Mouse (Mus musculus): ENCODE measurements at regions not wholly inside any gene's neighbourhood (a gene's known extent, or its start where the extent isn't known, plus 50 kb on each side); places are given as distances from the start of the nearest gene placed in this dataset.
"Not testable (repeated sequence)": the region's sequence is repeated elsewhere in the genome, so short reads cannot be mapped to it uniquely, and the experiment has no call there.

GRCm38 (mm10) chr15:43735697-43736096, 3601.5 kb downstream of the 9330182O14Rik start:
- DNase-seq (ENCODE audit: low spot score), result no peak
- Histone ChIP-seq H3K4me3 (ENCODE audit: low read depth, low read length) (no peak overlapping the region), H3K27ac (replicated peaks; ENCODE audit: low read depth, low read length) (no peak overlapping the region), H3K36me3 (ENCODE audit: control insufficient read depth, insufficient read depth, low read length) (no peaks in the 10 kb centered on the region), H3K27me3 (replicated peaks; ENCODE audit: control insufficient read depth, insufficient read depth, low read length) (no peaks in the 10 kb centered on the region), H3K9ac (ENCODE audit: low read depth, low read length) (no peak overlapping the region), H3K4me1 (ENCODE audit: control insufficient read depth, insufficient read depth, low read length) (no peaks in the 10 kb centered on the region), H3K9me3 (ENCODE audit: control insufficient read depth, low read length) (no peaks in the 10 kb centered on the region), H3K4me2 (ENCODE audit: low read depth, low read length) (no peak overlapping the region)
- ATAC-seq (ENCODE audit: low read depth), result no peak
- 81% methylated on average over 3 of the region's 3 CpGs for WGBS

GRCm38 (mm10) chr15:43758256-43758655, 3624.1 kb downstream of the 9330182O14Rik start:
- Histone ChIP-seq H3K4me2 (ENCODE audit: low read depth, low read length) (no peak overlapping the region), H3K27ac (replicated peaks; ENCODE audit: low read depth, low read length) (no peak overlapping the region), H3K4me1 (ENCODE audit: control insufficient read depth, insufficient read depth, low read length) (no peaks in the 10 kb centered on the region), H3K9me3 (ENCODE audit: control insufficient read depth, low read length) (no peaks in the 10 kb centered on the region), H3K36me3 (ENCODE audit: control insufficient read depth, insufficient read depth, low read length) (no peaks in the 10 kb centered on the region), H3K4me3 (ENCODE audit: low read depth, low read length) (no peak overlapping the region), H3K9ac (ENCODE audit: low read depth, low read length) (no peak overlapping the region), H3K27me3 (replicated peaks; ENCODE audit: control insufficient read depth, insufficient read depth, low read length) (no peaks in the 10 kb centered on the region)
- DNase-seq (ENCODE audit: low spot score) (peak; percentile 69), ATAC-seq (ENCODE audit: low read depth) (no peak)
- WGBS, result 14% methylated on average over 3 of the region's 3 CpGs

GRCm38 (mm10) chr15:43764606-43765005, 3630.4 kb downstream of the 9330182O14Rik start:
- Histone ChIP-seq H3K36me3 (ENCODE audit: control insufficient read depth, insufficient read depth, low read length) (no peaks in the 10 kb centered on the region), H3K27ac (replicated peaks; ENCODE audit: low read depth, low read length) (no peak overlapping the region), H3K27me3 (replicated peaks; ENCODE audit: control insufficient read depth, insufficient read depth, low read length) (no peaks in the 10 kb centered on the region), H3K4me2 (ENCODE audit: low read depth, low read length) (no peak overlapping the region), H3K4me1 (ENCODE audit: control insufficient read depth, insufficient read depth, low read length) (no peaks in the 10 kb centered on the region), H3K4me3 (ENCODE audit: low read depth, low read length) (no peak overlapping the region), H3K9me3 (ENCODE audit: control insufficient read depth, low read length) (no peaks in the 10 kb centered on the region), H3K9ac (ENCODE audit: low read depth, low read length) (no peak overlapping the region)
- DNase-seq (ENCODE audit: low spot score) (no peak), ATAC-seq (ENCODE audit: low read depth) (no peak)
- WGBS, result 67% methylated on average over 2 of the region's 2 CpGs

GRCm38 (mm10) chr15:43772718-43773117, 3638.6 kb downstream of the 9330182O14Rik start:
- Histone ChIP-seq H3K9me3 (ENCODE audit: control insufficient read depth, low read length) (no peaks in the 10 kb centered on the region), H3K27ac (replicated peaks; ENCODE audit: low read depth, low read length) (no peak overlapping the region), H3K27me3 (replicated peaks; ENCODE audit: control insufficient read depth, insufficient read depth, low read length) (no peaks in the 10 kb centered on the region), H3K36me3 (ENCODE audit: control insufficient read depth, insufficient read depth, low read length) (no peaks in the 10 kb centered on the region), H3K4me3 (ENCODE audit: low read depth, low read length) (no peak overlapping the region), H3K4me1 (ENCODE audit: control insufficient read depth, insufficient read depth, low read length) (no peaks in the 10 kb centered on the region), H3K4me2 (ENCODE audit: low read depth, low read length) (no peak overlapping the region), H3K9ac (ENCODE audit: low read depth, low read length) (no peak overlapping the region)
- peak; percentile 20 for DNase-seq (ENCODE audit: low spot score)
- 28% methylated on average over 3 of the region's 3 CpGs for WGBS
- ATAC-seq (ENCODE audit: low read depth), result no peak

- ATAC-seq (ENCODE audit: low read depth); H3K4me2 ChIP-seq (ENCODE audit: low read depth, low read length); H3K36me3 ChIP-seq (ENCODE audit: control insufficient read depth, insufficient read depth, low read length); H3K4me1 ChIP-seq (ENCODE audit: control insufficient read depth, insufficient read depth, low read length); DNase-seq (ENCODE audit: low spot score); H3K4me3 ChIP-seq (ENCODE audit: low read depth, low read length); H3K27ac ChIP-seq (replicated peaks; ENCODE audit: low read depth, low read length); H3K9ac ChIP-seq (ENCODE audit: low read depth, low read length); H3K9me3 ChIP-seq (ENCODE audit: control insufficient read depth, low read length); H3K27me3 ChIP-seq (replicated peaks; ENCODE audit: control insufficient read depth, insufficient read depth, low read length): not testable (repeated sequence)
- WGBS, result 74% methylated on average over 3 of the region's 3 CpGs
Measured at GRCm38 (mm10) chr15:43782126-43782632, 3648.0 kb downstream of the 9330182O14Rik start.

DNA sequence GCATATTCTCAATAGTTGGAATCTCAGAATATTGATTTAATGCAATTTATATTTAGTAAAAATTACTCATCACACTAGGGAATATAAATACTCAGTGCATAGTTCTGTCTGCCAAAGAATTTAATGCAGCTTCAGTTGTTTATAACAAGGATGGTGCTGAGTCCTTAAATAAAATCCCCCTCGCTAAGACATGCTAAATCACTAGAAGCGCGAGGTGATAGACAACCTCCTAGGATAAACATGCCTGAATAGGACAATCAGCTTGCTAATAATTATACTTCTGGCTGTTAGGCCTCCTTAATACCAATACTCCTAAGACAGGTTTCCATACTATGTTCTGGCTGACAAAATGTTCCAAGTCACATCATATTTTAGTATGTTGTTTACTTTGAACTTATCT, 3650.0 kb downstream of the 9330182O14Rik start:
- H3K4me2 ChIP-seq (ENCODE audit: low read depth, low read length), result no peak overlapping the region
- H3K4me1 ChIP-seq (ENCODE audit: control insufficient read depth, insufficient read depth, low read length), result no peaks in the 10 kb centered on the region
- H3K9ac ChIP-seq (ENCODE audit: low read depth, low read length), result no peak overlapping the region
- WGBS, result 71% methylated on average over 3 of the region's 3 CpGs
- H3K9me3 ChIP-seq (ENCODE audit: control insufficient read depth, low read length), result no peaks in the 10 kb centered on the region
- no peak overlapping the region for H3K27ac ChIP-seq (replicated peaks; ENCODE audit: low read depth, low read length)
- DNase-seq (ENCODE audit: low spot score), result no peak
- ATAC-seq (ENCODE audit: low read depth), result no peak
- H3K36me3 ChIP-seq (ENCODE audit: control insufficient read depth, insufficient read depth, low read length), result no peaks in the 10 kb centered on the region
- H3K4me3 ChIP-seq (ENCODE audit: low read depth, low read length), result no peak overlapping the region
- H3K27me3 ChIP-seq (replicated peaks; ENCODE audit: control insufficient read depth, insufficient read depth, low read length), result no peaks in the 10 kb centered on the region

DNA sequence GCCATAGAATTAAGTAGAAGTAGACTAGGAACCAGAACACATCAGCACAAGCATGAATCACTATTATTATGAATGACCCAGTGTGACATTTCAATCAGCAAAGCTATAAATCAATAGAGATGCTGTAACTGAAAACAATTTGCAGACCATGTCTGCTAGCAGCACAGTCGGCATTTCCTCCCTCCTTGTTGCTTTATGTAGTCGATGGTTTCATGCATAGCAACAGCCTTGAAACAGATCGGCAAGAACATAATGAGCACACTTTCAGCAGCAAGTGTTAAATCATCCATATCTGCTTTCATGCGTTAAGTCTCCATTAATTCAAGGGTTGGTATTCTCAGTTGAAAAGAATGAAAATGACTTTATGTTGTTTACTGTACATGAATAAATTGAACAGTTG, 3669.2 kb downstream of the 9330182O14Rik start:
- Histone ChIP-seq H3K27ac (replicated peaks; ENCODE audit: low read depth, low read length) (no peak overlapping the region), H3K27me3 (replicated peaks; ENCODE audit: control insufficient read depth, insufficient read depth, low read length) (no peaks in the 10 kb centered on the region), H3K9ac (ENCODE audit: low read depth, low read length) (no peak overlapping the region), H3K9me3 (ENCODE audit: control insufficient read depth, low read length) (no peaks in the 10 kb centered on the region), H3K36me3 (ENCODE audit: control insufficient read depth, insufficient read depth, low read length) (no peaks in the 10 kb centered on the region), H3K4me1 (ENCODE audit: control insufficient read depth, insufficient read depth, low read length) (no peaks in the 10 kb centered on the region), H3K4me3 (ENCODE audit: low read depth, low read length) (no peak overlapping the region), H3K4me2 (ENCODE audit: low read depth, low read length) (no peak overlapping the region)
- peak; percentile 8 for DNase-seq (ENCODE audit: low spot score)
- WGBS, result 53% methylated on average over 4 of the region's 4 CpGs
- no peak for ATAC-seq (ENCODE audit: low read depth)

Data from embryonic facial prominence, embryonic 14.5 days (tissue).